Mouse (Mus musculus): ENCODE results near the gene Smpd3.
"Not testable (repeated sequence)": the region's sequence is repeated elsewhere in the genome, so short reads cannot be mapped to it uniquely, and the experiment has no call there.

The Smpd3 gene

GRCm38 (mm10) chr8:106332498-106332897 is 5.3 kb downstream of the Smpd3 start:
- in situ Hi-C loops (cut with MboI; ENCODE audit: low sequenced_read_pairs) = no loop called here

- in situ Hi-C loops (cut with MboI; ENCODE audit: low sequenced_read_pairs) = no loop called here
Measured at GRCm38 (mm10) chr8:106326624-106327023, 11.2 kb downstream of the Smpd3 start.

GRCm38 (mm10) chr8:106321434-106321833 is 16.4 kb downstream of the Smpd3 start:
- in situ Hi-C loops (cut with MboI; ENCODE audit: low sequenced_read_pairs) = no loop called here

- in situ Hi-C loops (cut with MboI; ENCODE audit: low sequenced_read_pairs) = no loop called here
Measured at GRCm38 (mm10) chr8:106320002-106320401, 17.8 kb downstream of the Smpd3 start.

DNA sequence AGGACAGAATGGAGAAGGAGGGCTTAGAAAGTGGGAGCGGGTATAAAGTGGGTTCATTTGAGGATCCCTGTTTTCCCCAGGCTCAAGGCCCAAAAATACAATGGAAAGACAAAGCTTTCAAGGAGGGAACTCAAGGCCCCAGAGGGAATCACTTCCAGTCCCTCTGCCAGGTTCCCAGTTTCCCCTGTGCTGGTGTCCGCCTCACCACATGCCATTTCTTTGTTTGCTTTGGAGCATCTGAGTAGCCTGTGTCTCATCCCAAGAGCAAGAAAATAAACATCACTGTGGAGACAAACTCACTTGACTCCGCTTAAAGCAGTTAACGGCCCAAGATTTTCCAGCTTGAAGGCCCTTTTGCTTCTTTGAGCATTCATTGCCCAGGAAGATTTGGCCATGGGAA is 20.7 kb downstream of the Smpd3 start:
- in situ Hi-C loops (cut with MboI; ENCODE audit: low sequenced_read_pairs) = no loop called here

DNA sequence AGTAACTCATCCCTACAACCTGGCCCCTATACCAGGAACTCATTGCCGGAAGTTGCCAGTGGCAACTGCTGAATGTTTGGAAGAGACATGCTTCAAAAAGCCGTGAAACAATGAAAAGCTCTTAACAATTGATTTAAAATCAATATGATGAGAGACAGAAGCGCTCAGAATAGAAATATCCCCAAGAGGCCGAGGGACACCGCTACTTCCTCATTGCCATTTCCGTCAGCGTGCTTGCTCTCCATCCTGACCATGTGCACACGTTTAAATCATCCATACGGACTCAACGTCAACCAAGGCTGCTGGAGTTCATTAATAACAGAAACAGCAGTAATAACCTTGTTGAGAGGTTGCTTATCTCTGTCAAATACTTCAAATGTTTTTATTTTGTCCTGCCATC is 21.3 kb downstream of the Smpd3 start:
- in situ Hi-C loops (cut with MboI; ENCODE audit: low sequenced_read_pairs) = no loop called here

GRCm38 (mm10) chr8:106315402-106316187 is 22.2 kb downstream of the Smpd3 start:
- in situ Hi-C loops (cut with MboI; ENCODE audit: low sequenced_read_pairs) = no loop called here

DNA sequence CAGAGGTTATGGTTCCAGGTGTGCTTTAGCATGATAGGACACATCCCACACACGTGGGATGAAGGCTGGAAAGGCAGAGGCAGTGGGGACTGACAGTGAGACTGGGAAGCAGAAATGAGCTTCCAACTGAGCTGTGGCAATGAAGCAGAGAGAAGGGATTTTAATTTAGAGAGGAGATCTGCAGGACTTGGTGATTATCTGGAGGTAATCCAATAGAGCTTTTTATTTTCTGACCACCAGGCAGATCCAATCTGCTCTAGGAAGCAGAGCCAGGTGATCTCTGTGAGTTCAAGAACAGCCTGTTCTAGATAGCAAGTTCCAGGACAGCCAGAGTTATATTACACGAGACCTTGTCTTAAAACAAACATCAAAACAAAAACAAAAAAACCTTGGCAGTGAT is 24.0 kb downstream of the Smpd3 start:
- in situ Hi-C loops (cut with MboI; ENCODE audit: low sequenced_read_pairs) = no loop called here

- in situ Hi-C loops (cut with MboI; ENCODE audit: low sequenced_read_pairs) = no loop called here
Measured at GRCm38 (mm10) chr8:106313120-106313737, 24.6 kb downstream of the Smpd3 start.

DNA sequence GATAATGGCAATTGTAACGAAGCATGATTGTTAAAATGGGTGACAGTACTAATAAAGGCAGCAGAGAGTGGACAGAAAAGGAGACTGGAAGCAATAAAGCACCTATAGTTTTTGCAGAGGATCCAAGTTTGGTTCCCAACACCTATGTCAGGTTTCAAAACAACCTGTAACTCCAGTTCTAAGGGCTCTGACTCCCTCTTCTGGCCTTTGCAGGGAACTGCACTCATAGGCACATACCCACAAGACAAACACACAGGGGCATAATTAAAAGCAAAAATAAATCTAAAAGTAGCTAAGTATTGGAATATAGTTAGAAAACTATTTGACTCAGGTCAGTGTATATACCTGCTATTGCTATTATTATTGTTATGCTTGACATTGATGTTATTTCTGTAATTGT is 25.8 kb downstream of the Smpd3 start:
- in situ Hi-C loops (cut with MboI; ENCODE audit: low sequenced_read_pairs) = no loop called here

GRCm38 (mm10) chr8:106310026-106310652 is 27.6 kb downstream of the Smpd3 start:
- in situ Hi-C loops (cut with MboI; ENCODE audit: low sequenced_read_pairs) = no loop called here

- in situ Hi-C loops (cut with MboI; ENCODE audit: low sequenced_read_pairs) = not testable (repeated sequence)
Measured at GRCm38 (mm10) chr8:106308082-106308786, 29.6 kb downstream of the Smpd3 start.

DNA sequence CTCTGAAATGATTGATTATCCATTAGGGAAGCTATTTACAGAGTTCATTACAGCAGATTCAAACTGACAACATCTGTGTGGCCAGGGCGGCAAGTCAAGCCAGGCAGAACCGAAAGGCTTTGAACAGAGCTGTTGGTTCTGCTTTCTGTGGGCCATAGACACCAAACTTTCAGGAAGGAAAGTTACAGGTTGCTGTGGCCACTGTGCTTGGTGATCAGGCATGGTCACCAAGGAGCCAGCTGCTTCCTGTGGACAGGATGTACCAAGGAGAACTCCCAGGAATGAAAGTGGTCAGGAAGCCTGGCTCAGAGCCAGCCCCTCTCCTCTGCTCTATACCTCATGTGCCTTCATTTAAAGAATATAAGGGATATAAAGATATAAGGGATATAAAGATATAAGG is 30.2 kb downstream of the Smpd3 start:
- in situ Hi-C loops (cut with MboI; ENCODE audit: low sequenced_read_pairs) = no loop called here

DNA sequence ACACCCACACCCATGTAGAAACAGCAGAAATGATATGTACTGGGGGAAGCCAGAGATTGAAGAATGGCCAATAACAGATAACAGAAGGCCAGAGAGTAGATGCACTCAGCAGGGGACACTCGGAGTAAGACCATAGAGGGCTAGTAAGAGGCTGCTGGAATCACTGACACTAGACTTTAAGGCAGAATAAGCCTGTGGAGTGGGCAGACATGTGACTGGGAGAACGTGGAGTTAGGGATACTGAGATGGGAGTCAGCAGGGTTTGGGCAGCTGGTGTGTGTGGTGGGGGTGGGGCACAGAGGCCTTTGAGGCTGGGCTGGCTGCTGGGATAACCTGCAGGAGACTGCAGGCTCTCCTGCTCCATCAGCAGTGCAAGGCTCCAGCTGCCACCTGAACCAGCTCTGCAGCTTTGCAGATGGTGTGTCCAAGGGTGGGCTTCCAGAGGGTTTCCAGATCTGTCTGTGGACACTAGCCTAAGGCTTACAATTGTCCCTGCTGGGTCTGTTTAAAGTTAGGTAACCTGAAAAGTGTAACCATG is 31.0 kb downstream of the Smpd3 start:
- in situ Hi-C loops (cut with MboI; ENCODE audit: low sequenced_read_pairs) = not testable (repeated sequence)

DNA sequence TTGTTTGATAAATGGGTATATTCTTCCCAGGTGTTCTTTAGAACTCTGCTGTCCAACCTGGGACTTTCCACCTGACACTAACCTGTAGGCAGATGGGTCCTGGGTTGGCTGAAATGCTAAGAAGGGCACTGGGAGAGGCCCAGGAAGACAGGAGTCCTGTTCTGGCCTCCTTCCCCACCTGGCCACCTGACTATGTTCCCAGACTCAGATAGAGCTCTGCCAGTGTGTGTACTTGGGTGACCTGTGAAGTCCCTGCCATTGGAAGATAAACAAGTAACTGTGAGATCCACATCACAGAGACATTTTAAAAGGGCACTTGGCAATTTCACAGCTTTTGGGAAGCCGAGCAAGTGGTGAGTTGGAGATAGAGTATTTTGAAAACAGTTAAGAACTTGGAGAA is 31.7 kb downstream of the Smpd3 start:
- in situ Hi-C loops (cut with MboI; ENCODE audit: low sequenced_read_pairs) = no loop called here

DNA sequence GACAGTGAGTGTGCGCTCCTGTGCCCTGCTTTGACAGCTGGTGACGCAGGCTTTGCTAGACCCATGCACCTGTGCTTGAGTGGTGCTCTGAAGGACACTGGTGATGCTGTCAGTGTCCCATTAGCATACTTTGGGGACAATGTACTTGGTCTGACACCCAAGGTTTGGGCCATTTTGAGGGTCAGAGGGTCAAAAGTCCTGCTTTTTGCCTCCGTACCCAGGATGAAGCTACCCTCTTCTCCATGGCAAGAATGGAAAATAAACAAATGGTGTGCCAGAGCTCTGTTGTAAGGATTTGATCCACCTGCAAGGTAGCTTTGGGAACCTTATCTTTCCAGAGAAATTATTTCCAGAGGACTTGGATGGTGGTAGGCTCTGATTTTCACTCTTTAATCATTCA is 32.5 kb downstream of the Smpd3 start:
- in situ Hi-C loops (cut with MboI; ENCODE audit: low sequenced_read_pairs) = no loop called here

DNA sequence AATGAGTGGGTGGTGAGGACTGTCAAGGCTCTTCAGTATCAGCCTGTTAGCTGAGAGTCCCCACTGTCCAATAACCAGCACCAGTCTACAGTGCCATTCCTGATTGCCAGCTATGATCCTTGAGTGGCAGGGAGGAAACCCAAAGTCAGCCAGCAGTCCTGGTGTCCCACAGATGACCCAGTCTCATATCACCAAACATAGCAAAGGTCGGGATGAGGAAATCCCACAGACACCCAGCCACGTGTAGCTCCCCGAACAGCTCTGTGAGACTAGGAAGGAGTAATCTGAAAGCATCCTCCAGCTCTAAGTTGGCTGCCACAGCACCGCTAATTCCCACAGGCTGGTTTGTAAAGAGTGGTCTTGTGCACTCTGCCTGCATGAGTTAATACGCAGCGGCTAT is 33.5 kb downstream of the Smpd3 start:
- in situ Hi-C loops (cut with MboI; ENCODE audit: low sequenced_read_pairs) = no loop called here

DNA sequence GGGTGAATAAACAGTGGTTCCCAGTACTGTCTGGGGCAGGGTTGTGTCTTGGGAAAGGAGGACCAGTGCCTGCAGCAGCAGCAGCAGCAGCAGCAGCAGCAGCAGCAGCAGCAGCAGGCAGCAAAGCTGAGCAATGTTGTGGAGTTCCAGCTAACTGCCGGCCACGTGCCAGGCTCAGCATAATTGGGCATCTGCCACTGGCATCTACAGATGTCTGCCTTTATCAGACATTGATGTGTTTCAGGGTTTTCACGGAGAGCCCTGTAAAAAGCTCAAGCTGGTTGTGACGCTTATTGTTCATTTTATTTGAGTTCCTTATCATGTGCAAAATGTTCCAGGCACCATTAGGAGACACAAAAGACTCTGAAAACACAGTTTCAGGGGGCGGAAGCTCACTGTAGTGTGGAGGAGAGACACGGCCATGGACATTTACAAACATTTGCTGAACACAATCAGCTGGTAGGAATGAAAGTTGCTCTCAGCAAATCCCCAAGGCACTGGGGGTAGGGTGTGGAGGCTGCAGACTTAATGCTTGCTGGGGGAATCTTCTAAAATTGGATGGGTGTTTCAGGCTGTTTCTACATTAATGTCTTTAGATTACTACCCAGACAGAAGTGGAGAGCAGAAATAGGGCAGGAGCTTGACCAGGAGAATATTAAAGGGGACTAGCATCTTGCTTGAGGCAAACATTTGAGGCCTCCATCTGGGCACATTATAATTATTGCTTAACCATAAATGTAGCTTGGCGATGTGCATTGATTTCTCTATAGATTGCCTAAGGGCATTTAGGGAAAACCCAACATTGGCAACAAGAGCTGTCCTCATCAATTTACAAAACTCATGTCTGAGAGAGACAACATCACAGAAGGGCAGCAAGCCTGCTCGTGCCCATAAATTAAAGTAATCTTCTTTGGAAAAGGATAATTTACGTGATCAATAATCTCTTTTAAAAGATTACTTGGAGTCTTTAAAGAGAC is 36.8 kb downstream of the Smpd3 start:
- in situ Hi-C loops (cut with MboI; ENCODE audit: low sequenced_read_pairs) = no loop called here

DNA sequence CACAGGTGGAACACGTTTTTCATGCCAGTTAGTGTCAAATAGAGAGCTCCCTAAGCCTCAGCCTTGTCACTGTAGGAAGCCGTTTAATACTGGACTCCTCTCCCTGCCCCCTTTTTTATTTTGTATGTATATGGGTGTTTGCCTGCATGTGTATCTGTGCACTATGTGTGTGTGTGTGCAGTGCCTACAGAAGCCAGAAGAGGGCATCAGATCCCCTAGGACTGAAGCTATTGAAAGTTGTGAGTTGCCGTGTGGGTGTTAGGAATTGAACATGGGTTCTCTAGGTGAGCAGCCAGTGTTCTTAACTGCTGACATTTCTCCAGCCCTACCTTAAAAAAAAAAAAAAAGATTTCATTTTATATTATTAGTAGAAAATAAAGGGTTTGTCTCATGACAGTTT is 38.1 kb downstream of the Smpd3 start:
- in situ Hi-C loops (cut with MboI; ENCODE audit: low sequenced_read_pairs) = no loop called here

- in situ Hi-C loops (cut with MboI; ENCODE audit: low sequenced_read_pairs) = no loop called here
Measured at GRCm38 (mm10) chr8:106298846-106299245, 38.9 kb downstream of the Smpd3 start.
